Mouse (Mus musculus): Measurements from ENCODE around the gene Hyal3. TPM values are rescaled to one million over a fixed set of nuclear protein-coding genes. Genes with fewer than 3 reads are reported as not detected.

Gene Hyal3
- polyA plus RNA-seq, 1 experiment from 2014 or later: 0.65 TPM

DNA sequence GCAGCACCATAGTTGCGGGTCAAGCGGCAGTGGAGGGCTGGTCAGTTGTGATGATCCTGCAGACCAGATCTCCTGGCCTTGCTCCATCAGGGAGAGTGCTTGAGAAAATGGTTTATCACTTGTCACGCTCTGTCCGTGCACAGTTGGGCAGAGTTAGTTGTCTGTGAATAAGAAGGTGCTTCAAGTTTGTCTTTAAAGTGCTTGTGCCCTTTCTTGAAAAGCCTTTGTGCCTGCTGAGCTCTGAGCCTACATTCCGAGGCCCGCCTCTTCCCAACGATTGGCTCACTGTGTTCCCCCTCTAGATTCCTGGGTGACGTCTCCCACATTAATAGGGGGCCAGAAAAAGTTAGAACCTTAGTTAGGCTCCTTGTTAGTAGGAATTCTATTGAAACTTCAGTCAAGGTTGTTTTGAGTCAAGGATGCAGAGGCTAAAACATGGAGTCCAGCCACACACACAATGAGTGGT is 28.7 kb upstream of the Hyal3 start:
- Histone ChIP-seq H3K36me3 (replicated peaks; ENCODE audit: insufficient read depth, low read length) (peaks cover 6% of the 10 kb centered on the region; the same call in 1 of the 2 replicates), H3K9ac (replicated peaks) (peak overlapping the region; percentile 68), H3K27me3 (ENCODE audit: insufficient read depth, low read length) (0 out of 2 replicates have a peak, but pooled peaks cover 10% of the 10 kb centered on the region), H3K27ac (ENCODE audit: low read depth) (no peak overlapping the region), H3K4me3 (ENCODE audit: low read depth, low read length) (peak overlapping the region; percentile 46), H3K4me1 (ENCODE audit: insufficient read depth) (peaks cover 61% of the 10 kb centered on the region), H3K4me2 (ENCODE audit: low read depth, low read length) (peak overlapping the region; percentile 88), H3K9me3 (ENCODE audit: low read length) (no peaks in the 10 kb centered on the region)
- no peak for TF ChIP-seq EP300 (IDR thresholded peaks at IDR 0.05; ENCODE audit: low read depth)
- TF ChIP-seq CTCF (IDR thresholded peaks at IDR 0.05; ENCODE audit: low read depth): no peak
- 29% methylated on average over 8 of the region's 8 CpGs for WGBS (ENCODE audit: insufficient replicate concordance)
- DNase-seq (no peak), ATAC-seq (no peak)

- 74% methylated on average over 5 of the region's 5 CpGs for WGBS (ENCODE audit: insufficient replicate concordance)
- Histone ChIP-seq H3K9me3 (ENCODE audit: low read length) (no peaks in the 10 kb centered on the region), H3K4me1 (ENCODE audit: insufficient read depth) (peaks cover 55% of the 10 kb centered on the region), H3K4me3 (ENCODE audit: low read depth, low read length) (no peak overlapping the region), H3K36me3 (replicated peaks; ENCODE audit: insufficient read depth, low read length) (peaks cover 15% of the 10 kb centered on the region), H3K9ac (replicated peaks) (no peak overlapping the region), H3K4me2 (ENCODE audit: low read depth, low read length) (peak overlapping the region; percentile 88; the same call in 1 of the 2 replicates), H3K27ac (ENCODE audit: low read depth) (no peak overlapping the region; the same call in 1 of the 2 replicates), H3K27me3 (ENCODE audit: insufficient read depth, low read length) (0 out of 2 replicates have a peak, but pooled peaks cover 10% of the 10 kb centered on the region)
- ATAC-seq: no peak
- TF ChIP-seq EP300 (IDR thresholded peaks at IDR 0.05; ENCODE audit: low read depth) (no peak), CTCF (IDR thresholded peaks at IDR 0.05; ENCODE audit: low read depth) (no peak)
- no peak for DNase-seq
Observed at GRCm38 (mm10) chr9:107552690-107553393, 27.8 kb upstream of the Hyal3 start.

DNA sequence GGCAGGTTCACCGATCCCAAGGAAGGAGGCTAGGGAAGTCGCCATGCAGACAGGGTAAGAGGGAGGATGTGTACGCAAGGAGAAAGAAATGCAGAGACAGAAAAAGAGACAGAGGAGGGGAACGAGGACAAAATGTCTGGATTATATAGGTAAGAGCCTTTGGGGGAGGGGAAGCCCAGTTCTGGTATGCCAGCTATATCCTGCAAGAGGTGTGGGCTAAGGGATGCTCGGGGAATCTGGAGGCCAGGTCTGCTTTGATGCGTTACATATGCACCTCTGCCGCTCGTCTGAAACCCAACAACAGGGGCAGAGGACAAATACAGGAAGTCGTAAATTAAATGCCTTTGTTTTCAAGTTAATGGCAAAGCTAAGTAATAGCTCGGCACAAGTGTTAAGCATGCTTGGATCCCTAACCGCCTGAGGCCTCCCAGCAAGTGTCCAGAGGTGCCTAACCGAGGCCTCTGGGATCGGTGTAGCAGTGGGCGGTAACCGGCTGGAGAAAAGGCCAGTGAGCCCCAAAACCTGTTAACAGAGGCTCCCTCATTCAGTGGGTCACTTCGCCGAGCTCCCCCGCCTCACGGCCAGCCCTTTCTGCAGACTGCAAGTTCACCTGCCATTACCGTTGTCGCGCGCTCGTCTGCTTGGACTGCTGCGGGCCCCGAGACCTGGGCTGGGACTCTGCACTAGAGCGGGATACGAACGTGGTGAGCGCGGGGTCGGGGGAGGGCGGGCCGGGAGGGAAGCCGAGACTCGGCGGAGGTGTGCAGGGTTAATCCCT is 26.9 kb upstream of the Hyal3 start:
- peak overlapping the region; percentile 88 for H3K4me2 ChIP-seq (ENCODE audit: low read depth, low read length)
- no peak for DNase-seq
- WGBS (ENCODE audit: insufficient replicate concordance): 4% methylated on average over 37 of the region's 37 CpGs
- TF ChIP-seq EP300 (IDR thresholded peaks at IDR 0.05; ENCODE audit: low read depth): no peak
- TF ChIP-seq CTCF (IDR thresholded peaks at IDR 0.05; ENCODE audit: low read depth): no peak
- H3K27me3 ChIP-seq (ENCODE audit: insufficient read depth, low read length): 0 out of 2 replicates have a peak, but pooled peaks cover 10% of the 10 kb centered on the region
- H3K9ac ChIP-seq (replicated peaks): peak overlapping the region; percentile 64
- H3K27ac ChIP-seq (ENCODE audit: low read depth): peak overlapping the region; percentile 99
- no peaks in the 10 kb centered on the region for H3K9me3 ChIP-seq (ENCODE audit: low read length)
- peaks cover 55% of the 10 kb centered on the region for H3K4me1 ChIP-seq (ENCODE audit: insufficient read depth)
- ATAC-seq: peak; percentile 31
- peaks cover 24% of the 10 kb centered on the region for H3K36me3 ChIP-seq (replicated peaks; ENCODE audit: insufficient read depth, low read length)
- peak overlapping the region; percentile 73 for H3K4me3 ChIP-seq (ENCODE audit: low read depth, low read length)

DNA sequence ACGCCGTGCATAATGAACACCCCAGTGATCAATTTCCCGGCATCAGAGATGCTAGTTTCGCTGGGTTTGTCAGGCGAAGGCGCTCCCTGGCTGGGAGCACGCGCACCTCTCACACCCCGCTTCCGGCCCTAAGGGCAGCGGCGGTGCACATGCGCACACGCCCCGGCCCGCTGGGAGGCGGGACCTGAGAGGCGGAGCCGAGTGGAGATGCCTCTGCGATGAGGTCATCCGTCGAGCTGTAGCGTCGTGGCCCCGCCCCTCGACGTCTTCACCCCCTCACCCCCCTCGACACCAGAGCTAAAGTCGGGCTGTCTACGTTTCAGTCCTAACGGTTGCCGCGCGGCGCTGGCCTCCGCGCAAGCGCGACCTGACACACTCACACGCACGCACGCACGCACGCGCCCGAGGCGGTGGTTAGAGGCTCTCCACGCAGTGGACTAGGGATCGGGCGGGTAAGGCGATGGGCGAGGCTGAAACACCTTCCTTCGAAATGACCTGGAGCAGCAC is 26.2 kb upstream of the Hyal3 start:
- Histone ChIP-seq H3K4me3 (ENCODE audit: low read depth, low read length) (peak overlapping the region; percentile 73), H3K36me3 (replicated peaks; ENCODE audit: insufficient read depth, low read length) (peaks cover 31% of the 10 kb centered on the region), H3K9me3 (ENCODE audit: low read length) (no peaks in the 10 kb centered on the region), H3K9ac (replicated peaks) (peak overlapping the region; percentile 93), H3K4me2 (ENCODE audit: low read depth, low read length) (peak overlapping the region; percentile 88), H3K4me1 (ENCODE audit: insufficient read depth) (peaks cover 55% of the 10 kb centered on the region), H3K27ac (ENCODE audit: low read depth) (peak overlapping the region; percentile 99), H3K27me3 (ENCODE audit: insufficient read depth, low read length) (0 out of 2 replicates have a peak, but pooled peaks cover 10% of the 10 kb centered on the region)
- ATAC-seq: peak; percentile 89
- WGBS (ENCODE audit: insufficient replicate concordance): under 1% methylated on average over 53 of the region's 53 CpGs
- peak; percentile 36 for TF ChIP-seq CTCF (IDR thresholded peaks at IDR 0.05; ENCODE audit: low read depth)
- TF ChIP-seq EP300 (IDR thresholded peaks at IDR 0.05; ENCODE audit: low read depth): no peak
- peak; percentile 97 for DNase-seq

DNA sequence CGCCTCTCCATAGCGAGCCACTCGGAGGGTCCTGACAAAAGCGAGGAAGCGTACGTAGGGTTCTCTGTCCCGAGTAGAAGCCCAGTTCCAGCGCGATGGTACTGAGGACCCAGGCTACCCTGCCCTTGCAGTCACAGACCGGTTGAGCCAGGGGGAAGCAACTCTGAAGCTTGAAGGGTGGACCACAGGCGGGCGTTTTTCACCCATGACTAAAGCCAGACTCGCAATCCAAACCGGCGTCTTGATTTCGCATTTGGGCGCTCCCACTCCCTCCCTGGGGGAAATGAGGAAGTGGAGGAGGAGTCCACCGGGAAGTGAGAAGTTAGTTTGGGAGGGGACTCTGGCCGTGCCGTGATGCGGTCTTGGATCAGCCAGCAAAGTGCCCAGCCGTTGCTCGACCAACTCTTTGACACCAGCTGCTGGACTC is 25.6 kb upstream of the Hyal3 start:
- ATAC-seq (peak; percentile 12), DNase-seq (peak; percentile 70)
- WGBS (ENCODE audit: insufficient replicate concordance): 0% methylated on average over 23 of the region's 23 CpGs

More for the DNA sequence above, 25.6 kb upstream of the Hyal3 start:
- Histone ChIP-seq H3K27ac (ENCODE audit: low read depth) (peak overlapping the region; percentile 99), H3K9me3 (ENCODE audit: low read length) (no peaks in the 10 kb centered on the region), H3K4me3 (ENCODE audit: low read depth, low read length) (peak overlapping the region; percentile 73), H3K4me1 (ENCODE audit: insufficient read depth) (peaks cover 50% of the 10 kb centered on the region), H3K9ac (replicated peaks) (peak overlapping the region; percentile 93), H3K27me3 (ENCODE audit: insufficient read depth, low read length) (0 out of 2 replicates have a peak, but pooled peaks cover 9% of the 10 kb centered on the region), H3K4me2 (ENCODE audit: low read depth, low read length) (peak overlapping the region; percentile 88), H3K36me3 (replicated peaks; ENCODE audit: insufficient read depth, low read length) (peaks cover 37% of the 10 kb centered on the region)
- TF ChIP-seq EP300 (IDR thresholded peaks at IDR 0.05; ENCODE audit: low read depth) (no peak), CTCF (IDR thresholded peaks at IDR 0.05; ENCODE audit: low read depth) (no peak)

Measured in liver, postnatal 0 days (tissue).